Mouse (Mus musculus) forebrain, embryonic 11.5 days (tissue): Measurements from ENCODE around the gene Tmem189. TPM values are rescaled to one million over a fixed set of nuclear protein-coding genes. Genes with fewer than 3 reads are reported as not detected.

Source experiments
- ATAC-seq: fragments of 200-750 bp; cut with Nextera tagmentation; replicated peaks from 2 replicates; pipeline ENCODE4 v1.8.0; 2017; ENCODE audit warnings: moderate TSS enrichment; ENCODE audit not compliant: low FRiP score
- DNase-seq: peaks from one replicate; pipeline ENCODE4 v3.0.0-alpha.2; 2017; ENCODE audit warnings: low spot score
- H3K27ac ChIP-seq: fragments of 300-500 bp; sonication (generic); 2 replicates; pipeline ENCODE4 v1.5.1; 2014; ENCODE audit warnings: low read depth, low read length
- H3K27me3 ChIP-seq: fragments of 300-500 bp; sonication (generic); 2 replicates; pipeline ENCODE4 v1.6.1; 2014; ENCODE audit warnings: mild to moderate bottlenecking, low read length, mixed read lengths; ENCODE audit not compliant: control insufficient read depth, insufficient read depth
- H3K36me3 ChIP-seq: fragments of 300-500 bp; sonication (generic); 2 replicates; pipeline ENCODE4 v1.6.1; 2014; ENCODE audit warnings: mild to moderate bottlenecking, low read length, moderate library complexity, mixed read lengths; ENCODE audit not compliant: control insufficient read depth, insufficient read depth
- H3K4me1 ChIP-seq: fragments of 300-500 bp; sonication (generic); replicated peaks from 2 replicates; pipeline ENCODE4 v1.6.1; 2014; ENCODE audit warnings: low read length, mixed read lengths; ENCODE audit not compliant: control insufficient read depth, insufficient read depth
- H3K4me2 ChIP-seq: fragments of 300-500 bp; sonication (generic); 2 replicates; pipeline ENCODE4 v1.6.1; 2014; ENCODE audit warnings: low read depth, mild to moderate bottlenecking, low read length, moderate library complexity, mixed read lengths; ENCODE audit not compliant: severe bottlenecking
- H3K4me3 ChIP-seq: fragments of 300-500 bp; sonication (generic); 2 replicates; pipeline ENCODE4 v1.5.1; 2014; ENCODE audit warnings: low read depth, low read length
- H3K9ac ChIP-seq: fragments of 300-500 bp; sonication (generic); 2 replicates; pipeline ENCODE4 v1.6.1; 2014; ENCODE audit warnings: low read length
- H3K9me3 ChIP-seq: fragments of 300-500 bp; sonication (generic); 2 replicates; pipeline ENCODE4 v1.6.1; 2016; ENCODE audit warnings: low read length, mixed read lengths; ENCODE audit not compliant: control insufficient read depth
- WGBS: fragments of 180-500 bp; shearing (Covaris S2); extraction: QIAGEN DNeasy Blood & Tissue Kit; methylation state at CpG from one replicate; pipeline ENCODE4 v1.1.7; 2014; 5-methylcytosine and 5-hydroxymethylcytosine counted together
- polyA plus RNA-seq: library from polyadenylated mRNA; unstranded; fragments of >200 nt; fragmentation: Nextera tagmentation; extraction: Ambion mirVana; gene quantifications from 2 replicates; pipeline ENCODE4 v1.2.1, GENCODE M21; 2014

The Tmem189 gene
- polyA plus RNA-seq, 1 experiment from 2014 or later = 35.1 TPM

GRCm38 (mm10) chr2:167658712-167659111 is 30.9 kb downstream of the Tmem189 start:
- Histone ChIP-seq H3K9ac (no peak overlapping the region), H3K4me1 (peaks cover 10% of the 10 kb centered on the region; the same call in 1 of the 2 replicates), H3K27ac (no peak overlapping the region), H3K4me2 (no peak overlapping the region), H3K4me3 (no peak overlapping the region), H3K36me3 (no peaks in the 10 kb centered on the region; the same call in 1 of the 2 replicates), H3K9me3 (no peaks in the 10 kb centered on the region), H3K27me3 (peaks cover 3% of the 10 kb centered on the region; the same call in 1 of the 2 replicates)
- WGBS = 89% methylated on average over 11 of the region's 11 CpGs
- ATAC-seq (no peak), DNase-seq (no peak)

DNA sequence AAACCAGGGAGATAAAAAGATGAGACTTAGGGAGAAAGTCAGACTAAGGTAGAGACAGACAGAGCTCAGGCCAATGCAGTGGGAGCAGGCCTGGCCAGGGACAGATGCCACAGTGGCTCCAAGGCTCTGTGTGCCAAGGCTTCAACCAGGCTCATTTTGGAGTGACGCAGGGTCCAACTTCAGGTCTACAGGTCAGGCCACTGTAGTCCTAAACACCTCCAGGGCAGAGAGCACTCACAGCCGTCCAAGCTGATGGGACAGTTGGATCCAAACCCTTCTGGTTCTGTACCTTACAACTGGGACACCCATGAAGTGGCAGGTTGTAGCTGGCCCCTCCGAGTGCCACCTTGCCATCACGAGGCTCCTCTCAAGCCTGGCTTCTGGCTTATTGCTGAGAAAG is 31.6 kb downstream of the Tmem189 start:
- Histone ChIP-seq H3K36me3 (no peaks in the 10 kb centered on the region; the same call in 1 of the 2 replicates), H3K4me2 (no peak overlapping the region), H3K27ac (no peak overlapping the region), H3K9me3 (no peaks in the 10 kb centered on the region), H3K4me1 (peaks cover 10% of the 10 kb centered on the region; the same call in 1 of the 2 replicates), H3K9ac (no peak overlapping the region), H3K4me3 (no peak overlapping the region), H3K27me3 (peaks cover 3% of the 10 kb centered on the region; the same call in 1 of the 2 replicates)
- no peak for DNase-seq
- 92% methylated on average over 4 of the region's 4 CpGs for WGBS
- ATAC-seq = no peak

DNA sequence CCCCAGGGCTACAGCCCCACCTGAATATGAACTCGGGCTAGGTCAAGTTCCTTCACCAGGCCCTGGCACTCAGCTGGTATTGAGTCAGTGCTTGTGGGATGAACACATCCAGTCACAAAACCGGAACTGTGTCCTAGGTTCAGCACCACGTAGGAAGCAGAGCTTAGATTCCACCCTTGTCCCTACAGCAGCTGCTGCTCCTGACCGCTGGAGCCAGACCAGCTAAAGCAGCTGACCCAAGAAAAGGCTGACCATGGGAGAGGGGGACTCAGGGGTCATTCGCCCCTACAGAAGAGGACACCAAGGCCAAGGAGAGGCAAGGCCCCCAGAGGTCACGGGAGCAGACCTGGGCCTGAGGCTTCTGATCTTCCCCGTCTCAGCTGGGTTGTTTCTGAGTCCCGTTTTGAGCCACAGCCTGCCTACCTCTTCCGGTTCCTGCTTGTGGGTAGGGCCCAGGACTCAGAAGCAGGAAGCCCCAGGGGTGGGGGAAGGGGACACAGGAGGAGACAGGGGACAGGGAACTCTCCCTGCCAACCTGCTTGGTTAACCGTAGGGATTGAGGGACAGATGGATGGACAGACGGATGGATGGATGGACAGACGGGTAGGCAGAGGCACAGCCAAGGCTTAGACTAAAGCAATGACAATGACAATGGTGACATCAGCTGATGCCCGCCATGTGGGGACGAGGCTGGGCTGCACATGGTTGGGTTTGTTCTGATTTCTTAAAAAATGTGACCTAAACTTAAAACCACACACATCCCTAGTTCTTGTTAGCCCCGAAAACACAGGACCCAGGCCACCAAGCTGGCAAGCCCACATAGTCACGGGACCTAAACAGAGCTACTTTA is 32.8 kb downstream of the Tmem189 start:
- H3K4me3 ChIP-seq = no peak overlapping the region
- H3K4me1 ChIP-seq = peaks cover 9% of the 10 kb centered on the region; the same call in 1 of the 2 replicates
- H3K27me3 ChIP-seq = no peaks in the 10 kb centered on the region
- DNase-seq = no peak
- no peak for ATAC-seq
- H3K27ac ChIP-seq = no peak overlapping the region
- H3K9ac ChIP-seq = no peak overlapping the region
- 89% methylated on average over 16 of the region's 16 CpGs for WGBS
- H3K4me2 ChIP-seq = no peak overlapping the region
- no peaks in the 10 kb centered on the region; the same call in 1 of the 2 replicates for H3K36me3 ChIP-seq
- H3K9me3 ChIP-seq = no peaks in the 10 kb centered on the region

DNA sequence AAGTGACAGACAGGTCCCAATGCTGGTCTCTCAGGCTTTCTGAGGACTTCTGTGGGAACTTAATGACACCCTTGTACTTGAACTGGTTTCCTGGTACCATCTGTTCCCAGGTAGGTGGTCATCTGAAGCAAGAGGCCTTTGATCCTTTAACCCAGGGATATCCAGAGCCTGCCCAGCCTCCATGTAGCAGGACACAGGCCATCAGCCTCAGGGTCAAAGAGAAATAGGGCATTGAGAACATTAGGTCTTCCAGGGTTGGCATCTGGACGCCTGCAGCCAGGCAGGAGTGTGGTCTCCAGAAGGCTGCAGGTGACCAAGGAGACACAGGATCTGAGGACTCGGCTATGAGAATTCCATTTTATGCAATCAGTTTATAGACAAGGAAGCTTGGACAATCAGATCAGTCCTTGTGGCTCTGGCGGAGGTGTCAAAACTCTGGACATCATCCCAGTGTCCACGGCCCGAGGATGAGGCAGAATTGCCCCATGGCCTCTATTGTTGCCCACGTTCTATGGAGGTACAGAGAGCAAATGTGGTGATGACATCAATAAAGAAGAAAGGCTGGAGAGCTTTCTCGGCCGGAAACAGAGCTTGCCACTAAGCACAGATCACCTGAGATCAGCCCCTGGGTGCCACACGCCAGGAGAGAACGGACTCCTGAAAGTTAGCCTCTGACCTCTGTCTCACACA is 34.6 kb downstream of the Tmem189 start:
- no peaks in the 10 kb centered on the region; the same call in 1 of the 2 replicates for H3K36me3 ChIP-seq
- no peak for ATAC-seq
- WGBS = 89% methylated on average over 10 of the region's 10 CpGs

GRCm38 (mm10) chr2:167652694-167653093 is 36.9 kb downstream of the Tmem189 start:
- no peak overlapping the region for H3K27ac ChIP-seq
- no peaks in the 10 kb centered on the region; the same call in 1 of the 2 replicates for H3K36me3 ChIP-seq
- WGBS = 91% methylated on average over 7 of the region's 7 CpGs

More for the DNA sequence above, 34.6 kb downstream of the Tmem189 start:
- peaks cover 2% of the 10 kb centered on the region; the same call in 1 of the 2 replicates for H3K4me1 ChIP-seq
- H3K27ac ChIP-seq = no peak overlapping the region
- H3K9ac ChIP-seq = no peak overlapping the region
- no peaks in the 10 kb centered on the region for H3K9me3 ChIP-seq
- no peak overlapping the region for H3K4me2 ChIP-seq
- DNase-seq = no peak
- H3K4me3 ChIP-seq = no peak overlapping the region
- no peaks in the 10 kb centered on the region for H3K27me3 ChIP-seq

DNA sequence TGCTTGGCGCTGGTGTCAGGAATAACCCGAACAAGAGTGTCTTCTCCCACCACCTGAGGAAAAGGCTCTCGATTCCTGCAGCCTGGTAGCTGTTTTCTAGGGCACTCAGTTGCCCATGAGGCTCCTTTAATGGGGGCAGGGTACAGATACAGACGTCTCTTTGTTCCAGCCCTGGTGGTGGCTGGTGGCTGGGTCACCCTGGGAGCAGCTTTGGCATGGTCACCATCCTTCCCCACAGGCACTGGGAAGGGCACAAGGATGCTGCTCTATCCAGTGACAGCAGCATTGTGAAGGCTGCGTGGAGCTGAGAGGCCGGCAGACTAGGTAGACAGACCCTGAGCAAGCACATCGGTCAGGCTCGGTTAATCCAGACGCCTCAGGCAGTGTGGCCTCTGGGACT is 38.0 kb downstream of the Tmem189 start:
- Histone ChIP-seq H3K4me1 (no peaks in the 10 kb centered on the region), H3K27ac (no peak overlapping the region), H3K4me3 (no peak overlapping the region), H3K9me3 (no peaks in the 10 kb centered on the region), H3K36me3 (no peaks in the 10 kb centered on the region; the same call in 1 of the 2 replicates), H3K27me3 (no peaks in the 10 kb centered on the region), H3K4me2 (no peak overlapping the region), H3K9ac (no peak overlapping the region)
- ATAC-seq = no peak
- DNase-seq = no peak
- WGBS = 90% methylated on average over 9 of the region's 9 CpGs

More at GRCm38 (mm10) chr2:167652694-167653093, 36.9 kb downstream of the Tmem189 start:
- Histone ChIP-seq H3K9ac (no peak overlapping the region), H3K9me3 (no peaks in the 10 kb centered on the region), H3K4me1 (no peaks in the 10 kb centered on the region), H3K27me3 (no peaks in the 10 kb centered on the region), H3K4me3 (no peak overlapping the region), H3K4me2 (no peak overlapping the region)
- DNase-seq = no peak
- no peak for ATAC-seq

DNA sequence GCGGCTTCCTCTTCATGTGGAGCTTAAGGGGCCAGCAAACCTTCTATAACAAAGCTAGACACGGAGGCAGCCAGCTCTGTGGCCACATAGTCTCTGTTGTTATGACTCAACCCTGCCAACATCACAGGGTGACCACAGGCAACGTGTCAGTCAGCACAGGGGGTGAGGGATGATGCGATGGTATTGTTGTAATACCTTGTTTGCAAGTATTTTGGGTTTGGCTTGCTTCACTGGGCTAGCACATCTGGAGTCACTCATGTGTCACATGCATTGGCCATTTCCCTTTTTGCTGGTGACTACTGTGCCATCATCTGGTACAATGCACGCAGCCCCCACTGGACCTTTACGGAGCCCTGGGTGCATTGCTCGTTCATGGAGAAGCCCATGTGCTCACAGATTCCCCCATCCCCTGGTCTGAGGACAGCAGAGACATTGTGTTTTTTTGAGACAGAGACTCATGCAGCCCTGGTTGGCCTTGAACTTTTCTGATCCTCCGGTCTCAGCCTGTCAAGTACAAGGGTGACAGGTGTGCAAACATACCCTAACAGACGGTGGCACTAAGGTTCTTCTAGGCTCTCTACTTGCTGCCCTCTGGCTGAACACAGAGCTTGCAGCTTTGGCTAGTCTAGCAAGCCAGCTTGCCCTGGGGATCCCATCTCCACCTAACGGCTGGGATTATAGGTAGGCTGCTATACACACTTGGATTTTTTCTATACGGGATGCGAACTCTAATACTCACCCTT is 40.2 kb downstream of the Tmem189 start:
- H3K36me3 ChIP-seq = peaks cover 1% of the 10 kb centered on the region; the same call in 1 of the 2 replicates
- DNase-seq (no peak), ATAC-seq (no peak)
- no peak overlapping the region for H3K9ac ChIP-seq
- H3K27ac ChIP-seq = no peak overlapping the region
- H3K4me1 ChIP-seq = no peaks in the 10 kb centered on the region
- whole genome bisulfite sequencing = 92% methylated on average over 12 of the region's 12 CpGs
- H3K27me3 ChIP-seq = no peaks in the 10 kb centered on the region
- H3K4me3 ChIP-seq = no peak overlapping the region
- no peak overlapping the region for H3K4me2 ChIP-seq
- H3K9me3 ChIP-seq = no peaks in the 10 kb centered on the region

DNA sequence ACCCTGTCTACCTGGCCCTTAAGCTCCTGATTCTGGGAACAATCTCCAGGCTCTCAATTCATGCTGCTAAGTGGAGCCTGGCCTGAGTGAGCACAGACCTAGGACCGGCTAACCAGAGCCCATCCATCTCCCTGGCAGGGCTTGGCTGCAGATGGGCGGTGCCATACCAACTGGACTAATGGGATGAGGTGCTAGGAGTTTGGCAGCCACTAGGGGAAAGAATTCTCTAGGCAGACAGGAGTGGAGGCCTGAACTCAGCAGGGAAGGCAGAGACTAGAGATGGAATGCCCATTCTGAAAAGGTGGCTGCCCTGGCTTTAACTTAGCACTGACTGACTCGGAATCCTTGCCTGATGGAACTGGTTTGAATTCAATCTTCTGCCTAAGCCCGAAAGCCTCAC is 43.2 kb downstream of the Tmem189 start:
- Histone ChIP-seq H3K4me3 (no peak overlapping the region), H3K4me1 (no peaks in the 10 kb centered on the region), H3K9ac (no peak overlapping the region), H3K36me3 (0 out of 2 replicates have a peak, but pooled peaks cover 2% of the 10 kb centered on the region), H3K9me3 (no peaks in the 10 kb centered on the region), H3K27ac (no peak overlapping the region), H3K4me2 (no peak overlapping the region), H3K27me3 (no peaks in the 10 kb centered on the region)
- ATAC-seq = no peak
- no peak for DNase-seq
- WGBS = 85% methylated on average over 4 of the region's 4 CpGs
